ENCODE assay signal across 8 mouse cellular contexts in the genomic region with DNA sequence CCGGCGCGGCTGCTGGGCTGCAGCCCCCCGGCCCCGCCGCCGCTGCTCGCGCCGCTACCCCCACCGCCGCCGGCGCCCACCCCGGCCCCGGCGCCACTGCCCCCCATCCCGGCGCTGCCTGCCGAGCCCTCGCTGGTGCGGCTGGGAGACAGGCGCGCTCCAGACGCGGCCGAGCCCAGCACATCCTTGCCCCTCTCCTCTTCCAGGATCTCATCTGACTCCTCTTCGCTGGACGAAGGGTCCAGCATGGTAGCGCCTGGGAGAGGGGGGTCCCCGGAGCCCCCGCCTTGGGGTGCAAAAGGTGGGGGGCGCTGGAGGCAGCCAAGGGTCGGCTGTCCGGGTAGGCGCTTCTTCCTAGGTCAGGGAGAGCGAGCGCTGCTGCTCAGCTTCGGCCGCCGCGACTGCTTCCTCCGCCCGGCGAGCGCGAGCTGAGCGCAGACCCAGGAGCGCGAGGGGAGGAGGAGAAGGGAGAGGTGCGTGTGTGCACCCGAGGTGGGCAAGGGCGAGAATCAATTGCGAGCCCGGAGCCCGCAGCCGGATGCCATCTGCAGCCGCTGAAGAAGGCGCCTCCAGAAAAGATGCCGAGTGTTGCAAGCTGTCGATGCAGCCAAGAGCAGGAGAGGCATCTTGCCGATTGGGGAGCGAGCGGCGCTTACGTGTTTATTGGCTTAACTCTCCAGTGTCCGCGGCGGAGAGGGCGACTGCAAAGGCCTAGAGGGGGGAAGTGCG. TPM values are rescaled to one million over a fixed set of nuclear protein-coding genes. Genes with fewer than 3 reads are reported as not detected.
DNase-seq lines count a peak whose midpoint lies in the region; ATAC-seq lines count a peak whose summit lies in the region.
"Had no signal": no experiment of that assay in that cellular context is flagged by ENCODE, and none has a peak within 500 bp of the region (broad histone marks: within the 10 kb centered on the region; RNA-seq: fewer than 3 reads in every experiment).

A gene (minus strand): TSS at position 589 of the 729 bp plus-strand sequence.

- peak; percentile 45 for DNase-seq in ES-CJ7 (ENCODE audit: low read depth, low spot score)
- DNase-seq in R1 (ENCODE audit: low read depth, low spot score), result peak; percentile 69
- peak; percentile 75 for DNase-seq in embryo, embryonic 11 days
- peak; percentile 84 for DNase-seq in right cerebral cortex, postnatal 25 days
- DNase-seq in spleen, adult 18-20 months, result no peak

- no peaks in the 10 kb centered on the region for H3K9me3 ChIP-seq in hindbrain, embryonic 13.5 days
- H3K9me3 ChIP-seq in limb, embryonic 13.5 days, result no peaks in the 10 kb centered on the region

- H3K36me3 ChIP-seq in hindbrain, embryonic 13.5 days, result no peaks in the 10 kb centered on the region
- H3K36me3 ChIP-seq in limb, embryonic 13.5 days, result no peaks in the 10 kb centered on the region

- H3K27me3 ChIP-seq in hindbrain, embryonic 13.5 days, result no peaks in the 10 kb centered on the region
- peaks cover 31% of the 10 kb centered on the region for H3K27me3 ChIP-seq in limb, embryonic 13.5 days

- under 1% methylated on average over 60 of the region's 71 CpGs for whole genome bisulfite sequencing in hindbrain, embryonic 13.5 days
- under 1% methylated on average over 43 of the region's 71 CpGs for WGBS in limb, embryonic 13.5 days

- peak within 1 kb of the TSS; percentile 74 for H3K4me2 ChIP-seq in hindbrain, embryonic 13.5 days
- H3K4me2 ChIP-seq in limb, embryonic 13.5 days (replicated peaks), result peak within 1 kb of the TSS; percentile 97

- peak within 1 kb of the TSS; percentile 99 for H3K9ac ChIP-seq in hindbrain, embryonic 13.5 days
- peak within 1 kb of the TSS; percentile 60 for H3K9ac ChIP-seq in limb, embryonic 13.5 days

- peak within 1 kb of the TSS; percentile 100 for H3K27ac ChIP-seq in hindbrain, embryonic 13.5 days
- H3K27ac ChIP-seq in limb, embryonic 13.5 days, result no peak within 1 kb of the TSS

- peak; percentile 81 for ATAC-seq in hindbrain, embryonic 13.5 days (ENCODE audit: low FRiP score)
- peak; percentile 66 for ATAC-seq in limb, embryonic 13.5 days (ENCODE audit: low FRiP score, low read depth)

- H3K4me1 ChIP-seq in hindbrain, embryonic 13.5 days (replicated peaks), result peaks cover 31% of the 10 kb centered on the region
- H3K4me1 ChIP-seq in limb, embryonic 13.5 days, result peaks cover 18% of the 10 kb centered on the region

- peak within 1 kb of the TSS; percentile 92 for H3K4me3 ChIP-seq in hindbrain, embryonic 13.5 days
- peak within 1 kb of the TSS; percentile 60 for H3K4me3 ChIP-seq in limb, embryonic 13.5 days
- H3K4me3 ChIP-seq: erythroblast, embryonic 14.5 days had no signal

RNA-seq across cellular contexts. Expression of the gene that starts here (rescaled TPM):
- 33.9 and 34.4 TPM in 2 replicates for polyA plus RNA-seq in hindbrain, embryonic 13.5 days (2015; fragmentation: Nextera tagmentation; extraction: Ambion mirVana)
- 0.87 and 1.2 TPM in 2 replicates for polyA plus RNA-seq in limb, embryonic 13.5 days (2015; fragmentation: Nextera tagmentation; extraction: Ambion mirVana)
- polyA plus RNA-seq: erythroblast, embryonic 14.5 days had no signal

Comparison
In these comparisons a context has a peak if more than half of its experiments do, and no peak if none do; other contexts are left out.
1. RNA of the gene that starts here (polyA plus RNA-seq): 33.9 to 34.4 TPM in hindbrain, embryonic 13.5 days; 0.87 to 1.2 TPM in limb, embryonic 13.5 days; every median in the first group is over 10 times any median in the second.
2. DNase-seq: peak in ES-CJ7 (single experiment), R1 (single experiment), embryo, embryonic 11 days (single experiment) and right cerebral cortex, postnatal 25 days (single experiment); none in spleen, adult 18-20 months (0 of 2).